Mouse (Mus musculus) hindbrain, embryonic 16.5 days (tissue): ENCODE data around the gene 3110082I17Rik. TPM values are rescaled to one million over a fixed set of nuclear protein-coding genes. Genes with fewer than 3 reads are reported as not detected.
A peak's percentile ranks its signal among the peaks of the same experiment; 100 is the strongest.

Experiments
- ATAC-seq: fragments of 200-750 bp; cut with Nextera tagmentation; 2 replicates; pipeline ENCODE4 v1.8.0; 2017; ENCODE audit warnings: moderate TSS enrichment, moderate library complexity
- H3K27ac ChIP-seq: fragments of 300-500 bp; sonication (generic); 2 replicates; pipeline ENCODE4 v1.5.1; 2014; ENCODE audit warnings: low read depth, mild to moderate bottlenecking, control low read depth, low read length, moderate library complexity
- H3K27me3 ChIP-seq: fragments of 300-500 bp; sonication (generic); replicated peaks from 2 replicates; pipeline ENCODE4 v1.6.1; 2014; ENCODE audit warnings: low read length; ENCODE audit not compliant: control insufficient read depth, insufficient read depth
- H3K36me3 ChIP-seq: fragments of 300-500 bp; sonication (generic); 2 replicates; pipeline ENCODE4 v1.6.1; 2014; ENCODE audit warnings: mild to moderate bottlenecking, low read length, moderate library complexity, mixed read lengths; ENCODE audit not compliant: control insufficient read depth, insufficient read depth
- H3K4me1 ChIP-seq: fragments of 300-500 bp; sonication (generic); 2 replicates; pipeline ENCODE4 v1.6.1; 2014; ENCODE audit warnings: low read depth, low read length; ENCODE audit not compliant: control insufficient read depth, insufficient read depth
- H3K4me2 ChIP-seq: fragments of 300-500 bp; sonication (generic); 2 replicates; pipeline ENCODE4 v1.6.1; 2014; ENCODE audit warnings: mild to moderate bottlenecking, low read length, control low read depth, moderate library complexity
- H3K4me3 ChIP-seq: fragments of 300-500 bp; sonication (generic); 2 replicates; pipeline ENCODE4 v1.5.1; 2014; ENCODE audit warnings: mild to moderate bottlenecking, low read length, control low read depth, moderate library complexity
- H3K9ac ChIP-seq: fragments of 300-500 bp; sonication (generic); 2 replicates; pipeline ENCODE4 v1.6.1; 2014; ENCODE audit warnings: low read depth, mild to moderate bottlenecking, control low read depth, low read length, moderate library complexity
- H3K9me3 ChIP-seq: fragments of 300-500 bp; sonication (generic); 2 replicates; pipeline ENCODE4 v1.6.1; 2014; ENCODE audit warnings: mild to moderate bottlenecking, low read length, moderate library complexity; ENCODE audit not compliant: control insufficient read depth
- WGBS: fragments of 180-500 bp; shearing (Covaris S2); extraction: QIAGEN DNeasy Blood & Tissue Kit; methylation state at CpG from one replicate; pipeline ENCODE4 v1.1.7; 2014; 5-methylcytosine and 5-hydroxymethylcytosine counted together
- polyA plus RNA-seq: library from polyadenylated mRNA; unstranded; fragments of >200 nt; fragmentation: Nextera tagmentation; extraction: Ambion mirVana; gene quantifications from 2 replicates; pipeline ENCODE4 v1.2.1, GENCODE M21; 2015

Gene 3110082I17Rik
- polyA plus RNA-seq, 1 experiment from 2014 or later: 20.3 TPM

DNA sequence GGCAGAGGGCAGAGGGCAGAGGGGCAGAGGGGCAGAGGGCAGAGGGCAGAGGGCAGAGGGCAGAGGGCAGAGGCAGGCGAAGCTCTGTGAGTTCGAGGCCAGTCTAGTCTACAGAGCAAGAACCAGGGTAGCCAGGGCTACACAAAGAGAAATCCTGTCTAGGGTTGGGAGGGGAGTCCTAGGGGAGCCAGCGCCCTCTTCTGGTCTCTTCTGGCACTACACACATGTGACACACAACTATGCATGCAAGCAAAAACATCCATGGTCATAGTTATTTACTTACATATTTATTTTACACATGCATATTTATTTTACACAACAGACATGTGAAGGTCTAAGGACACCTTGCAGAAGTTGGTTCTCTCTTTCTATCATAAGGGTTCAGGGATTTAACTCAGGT lies 42.8 kb downstream of the 3110082I17Rik start:
- Histone ChIP-seq H3K9ac (no peak overlapping the region), H3K9me3 (no peaks in the 10 kb centered on the region), H3K4me1 (peaks cover 13% of the 10 kb centered on the region), H3K27me3 (no peaks in the 10 kb centered on the region), H3K36me3 (no peaks in the 10 kb centered on the region), H3K4me3 (no peak overlapping the region), H3K4me2 (no peak overlapping the region), H3K27ac (no peak overlapping the region)
- no peak for ATAC-seq
- 87% methylated on average over 3 of the region's 3 CpGs for WGBS

DNA sequence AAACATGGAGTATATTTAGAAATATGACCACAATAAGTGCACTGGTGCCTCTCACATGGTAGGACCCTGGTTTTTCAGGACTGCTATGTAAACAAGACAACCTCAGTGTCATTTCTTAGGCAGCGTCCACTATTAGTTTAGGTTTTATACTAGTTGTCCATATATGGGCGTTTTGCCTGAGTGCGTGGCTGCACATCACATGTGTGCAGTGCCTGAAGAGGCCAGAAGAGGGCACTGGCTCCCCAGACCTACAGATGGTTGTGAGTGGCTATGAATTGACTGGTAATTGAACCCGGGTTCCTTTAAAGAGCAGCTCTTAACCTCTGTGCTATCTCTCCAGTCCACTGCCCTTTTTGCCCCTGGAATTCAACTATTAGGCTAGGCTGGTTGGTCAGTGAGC lies 43.4 kb downstream of the 3110082I17Rik start:
- Histone ChIP-seq H3K4me2 (no peak overlapping the region), H3K27me3 (no peaks in the 10 kb centered on the region), H3K4me3 (no peak overlapping the region), H3K4me1 (peaks cover 11% of the 10 kb centered on the region), H3K27ac (no peak overlapping the region), H3K9me3 (no peaks in the 10 kb centered on the region), H3K9ac (no peak overlapping the region), H3K36me3 (no peaks in the 10 kb centered on the region)
- WGBS: 91% methylated on average over 4 of the region's 4 CpGs
- no peak for ATAC-seq

DNA sequence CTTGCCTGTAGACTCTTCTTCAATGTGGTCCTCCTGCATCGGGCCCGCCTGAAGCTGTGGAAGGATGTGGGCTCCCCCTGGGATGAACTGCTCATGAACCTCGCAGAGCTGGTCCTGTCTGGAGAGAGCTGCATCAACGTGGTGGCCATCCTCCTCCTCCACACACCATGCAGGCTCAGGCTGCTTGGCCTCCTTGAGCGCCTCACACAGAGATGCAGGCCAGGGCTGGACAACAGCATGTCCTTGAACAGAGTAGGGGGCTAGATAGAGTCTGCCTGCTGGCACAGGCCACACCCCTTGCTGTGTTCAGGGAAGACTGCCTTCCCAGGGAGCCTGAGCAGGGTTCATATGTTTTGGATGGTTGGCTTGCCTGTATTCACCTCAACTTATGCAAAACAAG lies 45.3 kb downstream of the 3110082I17Rik start:
- H3K9ac ChIP-seq: no peak overlapping the region
- H3K36me3 ChIP-seq: no peaks in the 10 kb centered on the region
- H3K27ac ChIP-seq: no peak overlapping the region
- 95% methylated on average over 5 of the region's 5 CpGs for WGBS
- H3K9me3 ChIP-seq: no peaks in the 10 kb centered on the region
- H3K4me3 ChIP-seq: no peak overlapping the region
- no peaks in the 10 kb centered on the region for H3K27me3 ChIP-seq
- no peak for ATAC-seq
- H3K4me2 ChIP-seq: no peak overlapping the region
- peaks cover 11% of the 10 kb centered on the region for H3K4me1 ChIP-seq

DNA sequence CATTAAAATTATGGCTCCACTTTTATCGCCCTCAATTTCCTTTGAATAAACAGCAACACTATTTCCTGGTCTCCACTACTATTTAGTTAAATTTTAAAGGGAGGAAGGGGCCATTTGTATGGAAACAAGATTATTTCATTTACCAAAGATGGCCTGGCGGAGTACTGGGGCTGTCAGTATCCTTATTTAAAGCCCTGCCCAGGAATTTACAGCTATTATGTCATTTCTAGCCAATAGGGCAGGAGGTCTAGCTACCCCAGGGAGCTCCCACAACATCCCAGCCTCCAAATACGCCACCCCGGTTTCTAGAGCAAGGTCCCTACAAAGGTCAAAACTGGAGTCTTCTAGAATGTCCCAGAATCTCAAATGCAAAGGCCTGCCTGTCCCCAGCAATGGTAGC lies 46.8 kb downstream of the 3110082I17Rik start:
- H3K4me2 ChIP-seq: no peak overlapping the region
- no peaks in the 10 kb centered on the region for H3K36me3 ChIP-seq
- no peak overlapping the region for H3K9ac ChIP-seq
- H3K27ac ChIP-seq: no peak overlapping the region
- no peaks in the 10 kb centered on the region for H3K27me3 ChIP-seq
- ATAC-seq: no peak
- 83% methylated on average over 4 of the region's 4 CpGs for WGBS
- H3K4me3 ChIP-seq: no peak overlapping the region
- H3K9me3 ChIP-seq: no peaks in the 10 kb centered on the region
- peaks cover under 1% of the 10 kb centered on the region; the same call in 1 of the 2 replicates for H3K4me1 ChIP-seq

DNA sequence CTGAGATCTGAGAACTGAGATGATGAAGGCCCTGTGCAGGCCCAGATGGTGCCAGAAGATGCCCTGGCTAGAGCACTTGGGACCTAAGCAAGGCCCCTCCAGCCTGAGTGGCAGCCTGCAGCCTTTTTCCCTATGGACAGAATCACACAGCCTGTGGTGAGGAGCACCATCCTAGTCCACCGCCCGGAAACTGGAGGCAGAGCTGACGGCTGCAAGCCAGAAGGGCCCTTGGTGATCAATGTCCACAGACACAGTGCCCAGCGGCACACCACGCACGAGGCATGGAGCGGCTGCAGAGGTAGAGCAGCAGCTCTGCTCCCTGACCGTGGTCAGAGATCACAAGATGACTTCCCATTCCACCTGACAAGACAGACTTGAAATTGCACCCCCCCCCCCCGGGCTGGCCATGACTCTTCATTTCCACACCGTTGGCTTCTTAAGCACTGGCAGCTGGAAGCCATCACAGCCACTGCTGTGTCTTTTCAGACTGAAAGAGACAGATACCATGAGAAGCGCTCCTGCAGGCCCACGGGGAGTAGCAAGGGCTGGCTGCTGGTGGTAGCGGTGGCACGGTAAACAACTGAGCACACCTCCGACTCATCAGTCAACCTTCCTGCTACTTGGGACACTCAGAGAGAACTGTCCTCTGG lies 48.5 kb downstream of the 3110082I17Rik start:
- no peak overlapping the region for H3K9ac ChIP-seq
- H3K4me3 ChIP-seq: no peak overlapping the region
- no peaks in the 10 kb centered on the region for H3K9me3 ChIP-seq
- ATAC-seq: no peak
- peaks cover 5% of the 10 kb centered on the region for H3K4me1 ChIP-seq
- H3K27ac ChIP-seq: no peak overlapping the region
- no peaks in the 10 kb centered on the region for H3K36me3 ChIP-seq
- H3K4me2 ChIP-seq: no peak overlapping the region
- WGBS: 69% methylated on average over 15 of the region's 15 CpGs
- no peaks in the 10 kb centered on the region for H3K27me3 ChIP-seq

DNA sequence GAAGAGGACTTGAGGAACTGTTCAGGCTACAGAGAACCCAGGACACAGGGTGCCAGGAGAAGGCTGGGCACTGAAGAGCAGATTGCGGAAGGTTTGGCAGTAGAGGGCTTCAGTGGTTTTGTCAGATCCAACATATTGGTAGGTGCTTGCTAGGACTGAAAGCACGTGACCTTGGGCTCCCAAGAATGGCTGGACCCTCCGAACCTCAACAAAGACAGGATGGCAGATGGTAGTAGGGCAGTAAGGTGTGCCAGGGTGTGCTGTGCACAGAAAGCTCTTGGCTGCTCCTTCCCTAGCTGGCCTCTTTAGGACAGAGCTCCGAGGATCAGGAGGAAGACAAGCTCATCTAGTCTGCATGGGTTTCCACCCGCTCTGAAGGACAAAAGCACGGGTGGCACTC lies 49.2 kb downstream of the 3110082I17Rik start:
- ATAC-seq: no peak
- Histone ChIP-seq H3K4me3 (no peak overlapping the region), H3K4me2 (no peak overlapping the region), H3K4me1 (peaks cover 5% of the 10 kb centered on the region), H3K27ac (no peak overlapping the region), H3K9ac (no peak overlapping the region), H3K27me3 (no peaks in the 10 kb centered on the region), H3K9me3 (no peaks in the 10 kb centered on the region), H3K36me3 (no peaks in the 10 kb centered on the region)
- WGBS: 88% methylated on average over 6 of the region's 6 CpGs

DNA sequence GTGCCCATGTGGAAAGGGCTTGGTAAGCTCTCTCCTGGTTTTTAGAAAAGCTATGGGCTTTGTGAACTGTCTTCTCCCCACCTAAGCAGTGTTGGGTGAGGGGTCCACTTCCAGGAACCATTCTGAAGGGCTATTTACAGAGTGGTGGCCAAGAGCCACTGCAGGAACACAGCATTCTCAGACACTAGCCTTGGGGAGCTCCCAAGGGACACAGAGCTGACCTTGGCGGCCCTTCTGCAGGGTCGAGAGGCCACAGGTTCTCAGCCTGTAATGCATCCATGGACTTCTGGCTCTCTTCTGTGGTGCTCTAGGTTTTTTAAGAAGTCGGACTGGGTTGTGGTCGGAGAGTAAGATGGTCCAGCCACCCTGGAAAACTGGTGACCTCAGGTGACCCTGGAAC lies 50.3 kb downstream of the 3110082I17Rik start:
- H3K27me3 ChIP-seq: no peaks in the 10 kb centered on the region
- H3K4me2 ChIP-seq: no peak overlapping the region
- H3K36me3 ChIP-seq: no peaks in the 10 kb centered on the region
- WGBS: 90% methylated on average over 4 of the region's 4 CpGs
- no peak overlapping the region for H3K4me3 ChIP-seq
- ATAC-seq: no peak
- H3K27ac ChIP-seq: no peak overlapping the region
- H3K9ac ChIP-seq: no peak overlapping the region
- H3K9me3 ChIP-seq: no peaks in the 10 kb centered on the region
- peaks cover 5% of the 10 kb centered on the region for H3K4me1 ChIP-seq

DNA sequence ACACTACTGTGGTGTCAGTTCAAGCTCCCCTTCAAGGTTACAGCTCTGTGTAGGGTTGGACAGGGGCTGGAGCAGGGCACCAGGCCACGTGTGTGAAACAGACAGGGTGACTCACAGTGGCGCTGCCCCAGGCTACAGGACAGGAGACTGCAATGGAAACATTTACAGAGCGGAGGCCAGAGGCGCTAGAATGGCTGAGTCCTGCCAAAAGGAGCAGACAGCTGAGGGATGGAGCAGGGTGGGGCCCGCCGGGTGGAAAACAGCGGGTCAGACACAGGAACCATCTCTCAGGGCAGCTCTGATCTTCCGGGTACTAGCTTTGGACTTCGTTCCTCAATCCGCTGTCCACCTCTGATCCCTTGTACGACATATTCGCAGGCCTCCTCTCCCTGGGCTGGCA lies 50.9 kb downstream of the 3110082I17Rik start:
- no peak for ATAC-seq
- Histone ChIP-seq H3K9me3 (no peaks in the 10 kb centered on the region), H3K27ac (no peak overlapping the region)

DNA sequence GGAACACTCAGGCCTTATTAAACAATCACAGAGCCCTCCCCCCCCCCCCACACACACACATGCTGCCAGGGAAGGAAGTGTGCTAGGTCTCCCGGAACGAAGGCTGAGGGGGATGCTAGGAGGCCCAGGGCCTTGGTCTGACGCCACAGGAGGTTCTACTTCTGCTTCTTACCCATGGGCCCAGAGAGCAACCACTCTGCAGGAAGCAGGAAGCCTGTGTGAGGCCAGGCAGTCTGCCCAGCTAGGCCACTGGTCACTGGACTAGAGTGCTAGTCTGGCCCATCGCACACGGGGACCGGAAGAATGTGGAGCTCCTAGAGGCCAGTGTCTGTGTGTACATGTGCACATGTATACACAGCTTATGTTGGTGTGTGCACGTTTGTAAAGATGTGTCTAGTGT lies 51.8 kb downstream of the 3110082I17Rik start:
- no peaks in the 10 kb centered on the region for H3K9me3 ChIP-seq
- peak overlapping the region; percentile 13; the same call in 1 of the 2 replicates for H3K9ac ChIP-seq
- no peak overlapping the region for H3K27ac ChIP-seq
- H3K27me3 ChIP-seq: no peaks in the 10 kb centered on the region
- H3K4me1 ChIP-seq: peaks cover 5% of the 10 kb centered on the region
- WGBS: 74% methylated on average over 7 of the region's 7 CpGs
- ATAC-seq: no peak
- H3K36me3 ChIP-seq: no peaks in the 10 kb centered on the region
- no peak overlapping the region for H3K4me2 ChIP-seq
- H3K4me3 ChIP-seq: no peak overlapping the region

More for the DNA sequence above, 50.9 kb downstream of the 3110082I17Rik start:
- peaks cover 5% of the 10 kb centered on the region for H3K4me1 ChIP-seq
- H3K9ac ChIP-seq: no peak overlapping the region
- WGBS: 78% methylated on average over 12 of the region's 12 CpGs
- no peaks in the 10 kb centered on the region for H3K27me3 ChIP-seq
- no peaks in the 10 kb centered on the region for H3K36me3 ChIP-seq
- no peak overlapping the region for H3K4me2 ChIP-seq
- no peak overlapping the region for H3K4me3 ChIP-seq
